Mouse (Mus musculus) bone marrow macrophage, adult 2 months (primary cell): ENCODE measurements at regions not wholly inside any gene's neighbourhood (a gene's known extent, or its start where the extent isn't known, plus 50 kb on each side); places are given as distances from the start of the nearest gene placed in this dataset.

Experiments
- CTCF ChIP-seq: IDR thresholded peaks from 2 replicates; pipeline ENCODE4 v1.5.1; 2012; ENCODE audit warnings: low read depth, mild to moderate bottlenecking, low read length, moderate library complexity
- POLR2A ChIP-seq: IDR thresholded peaks from 2 replicates; pipeline ENCODE4 v1.6.1; 2012; ENCODE audit warnings: mild to moderate bottlenecking, low read depth, low read length, borderline replicate concordance

DNA sequence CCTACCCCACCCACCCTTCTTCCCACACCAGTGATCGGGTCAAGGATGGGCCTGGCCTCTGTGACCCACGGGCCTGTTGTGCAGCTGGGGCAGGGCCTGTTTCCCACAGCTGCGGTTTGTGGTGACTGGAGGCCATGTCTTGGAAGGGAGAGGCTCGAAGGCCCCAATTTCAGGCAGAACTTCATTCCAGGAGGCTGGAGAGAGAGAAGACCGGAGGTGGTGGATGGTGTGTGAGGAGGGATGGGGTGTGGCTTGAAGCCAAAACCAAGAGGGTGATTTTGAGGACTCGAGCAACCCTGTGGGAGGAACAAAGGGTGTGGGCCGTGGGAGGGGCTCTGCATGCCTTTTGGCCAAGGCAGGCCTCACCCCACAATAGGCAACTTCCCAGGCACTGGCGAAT lies 86.5 kb upstream of the Hes1 start:
- no peak for TF ChIP-seq CTCF
- TF ChIP-seq POLR2A: no peak
